Mouse (Mus musculus) gastrocnemius, adult 8-10 months (tissue): ENCODE measurements around the gene Tada3. TPM values are rescaled to one million over a fixed set of nuclear protein-coding genes. Genes with fewer than 3 reads are reported as not detected.

Experiments
- DNase-seq, 2 experiments: peaks; one replicate each; pipeline ENCODE4 v3.0.0; 2022; ENCODE audit warnings: low spot score in 2 of 2
- total RNA-seq, 4 experiments: library from RNA; stranded (reverse); gene quantifications; 2 replicates each; pipeline ENCODE4 v1.2.4; 2022

Tada3 gene
- total RNA-seq, 4 experiments from 2014 or later, result 11.6 to 17.1 (median 14.0) TPM

- DNase-seq, result no peak
Measured at GRCm38 (mm10) chr6:113388960-113389359, 11.3 kb upstream of the Tada3 start, which contains the start of gene Ttll3. Ttll3 (plus strand) TSS chr6:113389260.

GRCm38 (mm10) chr6:113386025-113386424 lies 8.3 kb upstream of the Tada3 start:
- no peak for DNase-seq

GRCm38 (mm10) chr6:113385160-113385714 lies 7.6 kb upstream of the Tada3 start:
- DNase-seq, result no peak

- DNase-seq, result no peak
Measured at GRCm38 (mm10) chr6:113384351-113384927, 6.8 kb upstream of the Tada3 start.

- DNase-seq, result no peak
Measured at GRCm38 (mm10) chr6:113380480-113380879, 2.8 kb upstream of the Tada3 start.

- no peak for DNase-seq
Measured at GRCm38 (mm10) chr6:113379246-113379645, 1.6 kb upstream of the Tada3 start.

- no peak for DNase-seq
Measured at GRCm38 (mm10) chr6:113377172-113377495, 549 bp downstream of the Tada3 start.

GRCm38 (mm10) chr6:113373491-113373890 lies 4.2 kb downstream of the Tada3 start:
- DNase-seq, result no peak

GRCm38 (mm10) chr6:113370194-113370929 lies 7.3 kb downstream of the Tada3 start:
- no peak for DNase-seq

GRCm38 (mm10) chr6:113368577-113368976 lies 9.1 kb downstream of the Tada3 start:
- no peak for DNase-seq

- no peak for DNase-seq
Measured at GRCm38 (mm10) chr6:113368124-113368523, 9.6 kb downstream of the Tada3 start.

- no peak for DNase-seq
Measured at GRCm38 (mm10) chr6:113367574-113367973, 10.1 kb downstream of the Tada3 start.

- DNase-seq, result no peak
Measured at GRCm38 (mm10) chr6:113366639-113367038, 11.0 kb downstream of the Tada3 start.

GRCm38 (mm10) chr6:113364518-113365135 lies 13.1 kb downstream of the Tada3 start:
- DNase-seq, result no peak

GRCm38 (mm10) chr6:113362241-113362640 lies 15.4 kb downstream of the Tada3 start:
- no peak for DNase-seq

- DNase-seq, result no peak
Measured at GRCm38 (mm10) chr6:113361476-113361875, 16.2 kb downstream of the Tada3 start.

GRCm38 (mm10) chr6:113353696-113354095 lies 24.0 kb downstream of the Tada3 start:
- no peak for DNase-seq

GRCm38 (mm10) chr6:113352820-113353219 lies 24.9 kb downstream of the Tada3 start:
- DNase-seq, result no peak

GRCm38 (mm10) chr6:113351653-113352052 lies 26.0 kb downstream of the Tada3 start:
- DNase-seq, result no peak

GRCm38 (mm10) chr6:113351161-113351560 lies 26.5 kb downstream of the Tada3 start:
- DNase-seq, result no peak

- no peak for DNase-seq
Measured at GRCm38 (mm10) chr6:113350538-113350937, 27.1 kb downstream of the Tada3 start.

GRCm38 (mm10) chr6:113346897-113347296 lies 30.8 kb downstream of the Tada3 start:
- no peak for DNase-seq
